Mouse (Mus musculus): ENCODE results near the gene D10Jhu81e. TPM values are rescaled to one million over a fixed set of nuclear protein-coding genes. Genes with fewer than 3 reads are reported as not detected.
A peak's percentile ranks its signal among the peaks of the same experiment; 100 is the strongest.

Gene D10Jhu81e
- polyA plus RNA-seq, 1 experiment = 6.8 TPM

DNA sequence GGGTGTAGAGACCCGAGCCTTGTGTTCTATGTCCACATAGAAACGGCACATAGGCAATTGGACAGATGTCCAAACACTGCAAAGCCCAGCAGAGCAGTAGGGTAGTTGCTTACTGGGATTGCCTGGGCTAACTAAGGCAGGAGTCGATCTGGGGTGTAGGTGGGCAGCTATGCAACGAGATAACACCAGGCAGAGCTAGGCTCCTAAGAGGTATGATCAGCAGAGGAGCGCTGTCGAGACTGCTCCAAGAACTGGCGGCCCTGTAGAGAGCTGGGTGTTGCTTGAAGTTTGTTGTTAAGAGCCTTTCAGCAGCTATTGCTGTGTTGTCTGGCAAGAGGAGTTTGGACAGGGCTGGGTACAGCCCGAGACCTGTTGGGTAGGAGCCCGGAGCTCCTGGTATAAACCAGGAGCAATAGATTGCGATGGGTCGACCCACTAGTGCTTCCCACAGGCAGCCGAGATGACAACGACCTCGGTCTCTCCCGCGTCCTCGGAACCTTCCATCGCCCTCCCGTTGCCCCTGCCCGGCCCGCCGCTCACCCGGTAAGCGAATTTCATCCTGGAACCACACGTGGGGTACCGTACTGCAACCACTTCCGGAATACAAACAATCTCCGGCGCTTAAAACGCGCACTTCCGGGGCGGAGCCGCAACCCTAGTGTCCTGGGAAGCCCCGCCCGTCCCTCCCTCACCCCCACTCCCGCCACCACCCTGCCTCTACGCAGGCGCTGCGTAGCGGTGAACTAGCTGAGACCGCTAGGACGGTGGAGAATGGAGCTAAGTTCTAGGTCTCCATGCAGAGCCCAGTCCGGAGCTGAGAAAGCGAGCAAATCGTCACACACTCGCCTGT lies 15.2 kb upstream of the D10Jhu81e start, which contains the start of gene Pwp2:
TSS of gene Pwp2 (minus strand) at position 619 of the 850 bp plus-strand sequence.
- H3K4me1 ChIP-seq (ENCODE audit: control insufficient read depth) = peaks cover 33% of the 10 kb centered on the region
- H3K4me3 ChIP-seq (replicated peaks) = peak within 1 kb of the TSS; percentile 76
- TF ChIP-seq TAL1 (IDR thresholded peaks at IDR 0.05; ENCODE audit: low read length) (no peak), GATA1 (IDR thresholded peaks at IDR 0.05; ENCODE audit: low read length) (peak; percentile 31; the same call in 1 of the 2 replicates)
- no peaks in the 10 kb centered on the region for H3K9me3 ChIP-seq (ENCODE audit: control insufficient read depth, low read length)
- no peaks in the 10 kb centered on the region for H3K27me3 ChIP-seq (ENCODE audit: control insufficient read depth)
- peaks cover 76% of the 10 kb centered on the region for H3K36me3 ChIP-seq (ENCODE audit: control insufficient read depth)

- Histone ChIP-seq H3K4me3 (replicated peaks) (no peak overlapping the region), H3K4me1 (ENCODE audit: control insufficient read depth) (peaks cover 33% of the 10 kb centered on the region), H3K9me3 (ENCODE audit: control insufficient read depth, low read length) (no peaks in the 10 kb centered on the region), H3K36me3 (ENCODE audit: control insufficient read depth) (peaks cover 76% of the 10 kb centered on the region), H3K27me3 (ENCODE audit: control insufficient read depth) (no peaks in the 10 kb centered on the region)
- TF ChIP-seq TAL1 (IDR thresholded peaks at IDR 0.05; ENCODE audit: low read length) (no peak), GATA1 (IDR thresholded peaks at IDR 0.05; ENCODE audit: low read length) (no peak)
Measured at GRCm38 (mm10) chr10:78183577-78183976, 14.0 kb upstream of the D10Jhu81e start.

DNA sequence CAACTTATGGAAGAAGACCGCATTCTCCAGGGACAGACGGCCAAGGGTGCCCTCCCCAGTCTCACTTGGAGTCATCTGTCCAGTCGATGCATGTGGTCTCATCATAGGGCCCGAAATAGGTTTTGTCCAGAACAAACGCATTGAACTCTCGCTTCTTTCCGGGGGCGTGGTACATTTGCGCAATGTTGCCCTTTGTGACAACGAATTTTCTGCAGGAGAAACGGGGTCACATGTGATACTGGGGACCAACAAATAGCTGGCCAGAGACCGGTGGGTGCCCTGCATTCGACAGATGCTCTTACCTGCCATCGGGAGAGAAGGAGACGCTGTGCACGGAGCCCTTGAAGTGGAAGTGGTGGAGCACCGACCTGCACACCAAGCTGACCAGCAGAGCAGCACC lies 12.7 kb upstream of the D10Jhu81e start:
- Histone ChIP-seq H3K4me1 (ENCODE audit: control insufficient read depth) (peaks cover 33% of the 10 kb centered on the region), H3K36me3 (ENCODE audit: control insufficient read depth) (peaks cover 76% of the 10 kb centered on the region), H3K9me3 (ENCODE audit: control insufficient read depth, low read length) (no peaks in the 10 kb centered on the region), H3K4me3 (replicated peaks) (no peak overlapping the region), H3K27me3 (ENCODE audit: control insufficient read depth) (no peaks in the 10 kb centered on the region)
- TF ChIP-seq GATA1 (IDR thresholded peaks at IDR 0.05; ENCODE audit: low read length) (no peak), TAL1 (IDR thresholded peaks at IDR 0.05; ENCODE audit: low read length) (no peak)

GRCm38 (mm10) chr10:78174474-78174873 lies 4.9 kb upstream of the D10Jhu81e start:
- H3K4me3 ChIP-seq (replicated peaks) = no peak overlapping the region
- H3K27me3 ChIP-seq (ENCODE audit: control insufficient read depth) = no peaks in the 10 kb centered on the region
- no peaks in the 10 kb centered on the region for H3K9me3 ChIP-seq (ENCODE audit: control insufficient read depth, low read length)
- peaks cover 91% of the 10 kb centered on the region for H3K36me3 ChIP-seq (ENCODE audit: control insufficient read depth)
- peaks cover 15% of the 10 kb centered on the region for H3K4me1 ChIP-seq (ENCODE audit: control insufficient read depth)
- TF ChIP-seq TAL1 (IDR thresholded peaks at IDR 0.05; ENCODE audit: low read length) = no peak
- TF ChIP-seq GATA1 (IDR thresholded peaks at IDR 0.05; ENCODE audit: low read length) = no peak

- H3K36me3 ChIP-seq (ENCODE audit: control insufficient read depth) = peaks cover 79% of the 10 kb centered on the region
- H3K4me3 ChIP-seq (replicated peaks) = no peak overlapping the region
- H3K4me1 ChIP-seq (ENCODE audit: control insufficient read depth) = peaks cover 34% of the 10 kb centered on the region
- TF ChIP-seq TAL1 (IDR thresholded peaks at IDR 0.05; ENCODE audit: low read length) (no peak), GATA1 (IDR thresholded peaks at IDR 0.05; ENCODE audit: low read length) (no peak)
- no peaks in the 10 kb centered on the region for H3K9me3 ChIP-seq (ENCODE audit: control insufficient read depth, low read length)
- no peaks in the 10 kb centered on the region for H3K27me3 ChIP-seq (ENCODE audit: control insufficient read depth)
Measured at GRCm38 (mm10) chr10:78171581-78171980, 2.0 kb upstream of the D10Jhu81e start.

DNA sequence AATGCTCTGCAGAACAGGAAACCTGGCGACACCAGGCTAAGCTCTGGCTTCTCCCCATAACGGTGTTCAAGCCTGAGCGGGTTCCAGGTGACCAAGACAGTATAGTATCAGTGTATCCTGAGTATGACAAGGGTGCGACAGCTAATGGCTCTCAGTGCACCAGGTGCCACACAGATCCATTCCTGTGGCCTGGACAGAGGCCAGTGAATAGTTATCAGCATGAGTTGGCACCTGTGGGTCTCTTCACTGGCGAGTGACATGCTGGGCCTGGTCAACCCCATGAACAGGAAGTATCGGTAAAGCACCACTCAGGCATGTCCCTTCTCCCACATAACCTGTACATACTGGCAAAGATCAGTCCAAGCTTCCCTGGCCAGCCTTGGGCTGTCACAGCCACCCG lies 1.5 kb upstream of the D10Jhu81e start:
- H3K27me3 ChIP-seq (ENCODE audit: control insufficient read depth) = no peaks in the 10 kb centered on the region
- no peaks in the 10 kb centered on the region for H3K9me3 ChIP-seq (ENCODE audit: control insufficient read depth, low read length)
- no peak overlapping the region for H3K4me3 ChIP-seq (replicated peaks)
- TF ChIP-seq GATA1 (IDR thresholded peaks at IDR 0.05; ENCODE audit: low read length) = no peak
- no peak for TF ChIP-seq TAL1 (IDR thresholded peaks at IDR 0.05; ENCODE audit: low read length)
- H3K36me3 ChIP-seq (ENCODE audit: control insufficient read depth) = peaks cover 79% of the 10 kb centered on the region
- peaks cover 34% of the 10 kb centered on the region for H3K4me1 ChIP-seq (ENCODE audit: control insufficient read depth)

- peaks cover 79% of the 10 kb centered on the region for H3K36me3 ChIP-seq (ENCODE audit: control insufficient read depth)
Measured at GRCm38 (mm10) chr10:78170445-78170844, 863 bp upstream of the D10Jhu81e start.

GRCm38 (mm10) chr10:78168792-78169191 lies 790 bp downstream of the D10Jhu81e start:
- Histone ChIP-seq H3K4me3 (replicated peaks) (peak overlapping the region; percentile 82), H3K36me3 (ENCODE audit: control insufficient read depth) (peaks cover 79% of the 10 kb centered on the region), H3K27me3 (ENCODE audit: control insufficient read depth) (no peaks in the 10 kb centered on the region), H3K4me1 (ENCODE audit: control insufficient read depth) (peaks cover 34% of the 10 kb centered on the region), H3K9me3 (ENCODE audit: control insufficient read depth, low read length) (no peaks in the 10 kb centered on the region)
- TF ChIP-seq TAL1 (IDR thresholded peaks at IDR 0.05; ENCODE audit: low read length) (no peak), GATA1 (IDR thresholded peaks at IDR 0.05; ENCODE audit: low read length) (no peak)

More at GRCm38 (mm10) chr10:78170445-78170844, 863 bp upstream of the D10Jhu81e start:
- TF ChIP-seq TAL1 (IDR thresholded peaks at IDR 0.05; ENCODE audit: low read length) (no peak), GATA1 (IDR thresholded peaks at IDR 0.05; ENCODE audit: low read length) (no peak)
- Histone ChIP-seq H3K4me3 (replicated peaks) (no peak overlapping the region), H3K4me1 (ENCODE audit: control insufficient read depth) (peaks cover 34% of the 10 kb centered on the region), H3K9me3 (ENCODE audit: control insufficient read depth, low read length) (no peaks in the 10 kb centered on the region), H3K27me3 (ENCODE audit: control insufficient read depth) (no peaks in the 10 kb centered on the region)

DNA sequence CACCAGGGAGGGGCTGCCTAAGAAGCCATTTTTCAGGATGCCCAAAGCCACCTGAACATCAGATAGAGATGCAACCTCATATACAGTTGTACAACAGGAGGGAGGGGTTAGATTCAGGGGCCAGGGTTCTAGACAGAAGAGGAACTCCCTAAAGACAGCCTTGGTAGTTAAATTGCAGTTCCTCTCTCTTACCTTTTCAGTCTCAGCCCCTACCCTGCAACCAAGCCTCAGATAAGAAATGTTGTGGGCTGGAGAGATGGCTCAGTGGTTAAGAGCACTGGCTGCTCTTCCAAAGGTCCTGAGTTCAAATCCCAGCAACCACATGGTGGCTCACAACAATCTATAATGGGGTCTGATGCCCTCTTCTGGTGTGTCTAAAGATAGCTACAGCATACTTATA lies 1.8 kb downstream of the D10Jhu81e start:
- no peak for TF ChIP-seq TAL1 (IDR thresholded peaks at IDR 0.05; ENCODE audit: low read length)
- TF ChIP-seq GATA1 (IDR thresholded peaks at IDR 0.05; ENCODE audit: low read length) = no peak
- Histone ChIP-seq H3K36me3 (ENCODE audit: control insufficient read depth) (peaks cover 79% of the 10 kb centered on the region), H3K4me3 (replicated peaks) (no peak overlapping the region), H3K4me1 (ENCODE audit: control insufficient read depth) (peaks cover 43% of the 10 kb centered on the region), H3K9me3 (ENCODE audit: control insufficient read depth, low read length) (no peaks in the 10 kb centered on the region), H3K27me3 (ENCODE audit: control insufficient read depth) (no peaks in the 10 kb centered on the region)
